Mouse (Mus musculus) heart, adult 9 months (tissue): ENCODE results near the gene Nmnat3.

Source experiments
- DNase-seq, 2 experiments: peaks; one replicate each; pipeline ENCODE4 v3.0.0; 2022; ENCODE audit warnings: low spot score in 2 of 2

The Nmnat3 gene

GRCm38 (mm10) chr9:98311316-98311965 lies 24.2 kb downstream of the Nmnat3 start:
- DNase-seq: no peak

DNA sequence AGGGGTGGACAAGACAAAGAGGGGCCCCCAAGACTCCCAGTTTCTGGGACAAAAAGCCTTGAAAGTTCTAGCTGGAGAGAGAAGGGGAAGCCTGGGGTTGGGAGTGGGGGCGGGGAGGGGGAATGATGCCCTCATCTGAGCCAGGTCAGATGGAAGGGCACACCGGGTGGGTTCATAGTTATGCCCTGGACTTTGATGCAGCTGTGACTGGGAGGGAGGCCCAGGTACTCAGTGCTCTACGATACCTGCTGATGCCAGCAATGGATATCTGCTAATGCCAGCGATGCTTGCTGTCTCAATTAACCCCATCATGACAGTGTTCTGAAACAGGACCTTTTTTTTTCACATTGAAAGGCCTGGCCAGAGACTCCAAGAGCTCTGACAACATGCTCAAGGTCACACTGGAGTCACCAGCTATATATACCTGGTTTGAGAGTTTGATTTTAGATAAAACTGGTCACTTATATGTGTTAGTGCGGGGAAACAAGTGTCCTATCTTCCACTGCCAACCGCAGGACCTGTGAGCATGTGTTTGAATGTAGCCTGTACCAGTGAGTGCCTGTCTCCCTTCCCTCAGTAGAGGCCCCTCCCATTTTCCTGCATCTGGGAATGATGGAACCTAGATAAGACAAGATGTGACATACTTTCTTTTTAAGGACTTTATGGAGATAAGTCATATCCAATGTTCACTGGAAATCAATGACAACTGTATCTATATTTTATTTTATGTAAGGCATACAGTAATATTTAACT lies 25.6 kb downstream of the Nmnat3 start:
- no peak for DNase-seq

- DNase-seq: no peak
These were observed 26.4 kb downstream of the Nmnat3 start for GRCm38 (mm10) chr9:98313587-98313986.

DNA sequence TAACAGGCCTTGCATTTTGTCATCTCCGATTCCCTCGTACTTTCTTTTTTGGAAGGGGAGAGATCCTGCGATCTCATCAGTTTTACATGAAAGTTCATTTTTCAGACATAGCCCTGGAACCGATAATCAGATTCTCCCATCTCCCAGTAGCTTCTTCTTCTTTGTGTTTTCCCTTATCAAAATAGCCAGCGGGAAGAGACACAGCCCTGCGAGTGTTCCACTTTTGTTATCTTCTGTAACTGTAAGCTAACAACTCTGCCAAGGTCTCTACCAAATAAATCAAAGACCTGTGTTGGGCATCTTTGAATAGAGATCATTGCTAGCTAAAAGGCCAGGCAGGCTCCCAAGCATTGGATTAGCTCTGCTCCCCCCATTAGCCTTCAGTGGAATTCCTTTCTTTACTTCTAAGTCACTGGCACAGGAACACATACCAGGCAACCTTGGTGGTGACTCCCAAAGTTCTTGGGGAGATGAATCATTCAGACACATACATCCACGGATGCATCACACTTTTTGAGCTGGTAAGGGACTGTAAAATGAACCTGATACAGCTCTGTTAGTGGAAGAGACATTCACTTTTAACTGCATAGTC lies 26.9 kb downstream of the Nmnat3 start:
- DNase-seq: no peak

- no peak for DNase-seq
These were observed 30.7 kb downstream of the Nmnat3 start for GRCm38 (mm10) chr9:98317897-98318296.

- DNase-seq: no peak
These were observed 31.6 kb downstream of the Nmnat3 start for GRCm38 (mm10) chr9:98318875-98319274.

- no peak for DNase-seq
These were observed 33.5 kb downstream of the Nmnat3 start for GRCm38 (mm10) chr9:98320785-98321184.

DNA sequence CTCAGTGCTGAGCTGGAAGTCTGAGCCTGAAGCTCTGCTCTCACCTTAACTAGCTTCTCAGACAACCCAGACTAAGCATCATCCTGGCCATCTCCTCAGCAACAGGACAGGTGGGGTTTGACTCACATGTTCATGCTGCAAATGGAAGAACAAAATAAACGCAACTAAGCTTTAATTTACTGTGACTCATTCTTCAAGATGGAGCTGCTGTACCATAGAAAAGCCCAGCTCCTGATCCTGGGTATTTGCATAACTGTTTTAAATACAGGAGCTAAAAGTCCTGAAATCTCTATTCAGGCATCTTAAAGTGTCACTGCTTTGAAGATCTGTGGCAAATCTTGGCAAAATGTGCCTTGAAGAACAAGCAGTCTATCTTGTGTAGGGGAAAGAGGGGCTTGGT lies 38.9 kb downstream of the Nmnat3 start:
- DNase-seq: no peak

DNA sequence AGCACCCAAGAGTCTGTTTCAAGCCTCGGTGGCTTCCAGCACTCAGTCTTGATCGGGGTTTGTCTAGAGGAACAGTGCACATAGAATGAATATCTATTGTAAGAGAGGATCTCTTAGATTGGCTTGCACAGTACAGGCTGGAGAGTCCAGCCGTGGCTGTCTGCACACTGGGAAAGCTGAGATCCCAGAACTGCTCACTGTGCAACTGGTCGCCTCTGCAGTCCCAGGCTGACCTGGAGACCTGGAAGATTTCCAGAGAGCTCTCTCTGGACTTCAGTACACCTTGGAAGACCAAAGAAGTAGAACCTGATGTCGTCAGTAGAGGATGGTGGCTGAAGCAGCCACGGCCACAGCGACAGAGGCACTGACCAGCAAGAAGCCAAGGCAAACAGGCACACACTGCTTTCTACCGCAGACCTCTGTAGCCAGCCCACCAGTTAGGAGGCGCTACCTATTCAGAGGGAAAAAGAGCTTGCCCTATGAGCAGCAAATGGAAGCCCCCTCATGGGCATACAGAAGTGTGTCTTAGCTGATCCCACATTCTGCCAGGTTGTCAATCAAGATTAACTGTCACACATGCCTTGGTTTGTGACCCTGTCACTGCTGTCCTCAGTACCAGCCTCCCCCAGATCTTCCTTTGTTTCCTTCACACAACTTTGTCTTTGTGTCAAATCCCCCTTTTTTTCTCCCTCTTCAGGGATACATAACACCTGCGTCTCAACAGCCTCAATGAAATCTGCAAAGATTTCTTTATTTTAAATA lies 41.4 kb downstream of the Nmnat3 start:
- DNase-seq: no peak

DNA sequence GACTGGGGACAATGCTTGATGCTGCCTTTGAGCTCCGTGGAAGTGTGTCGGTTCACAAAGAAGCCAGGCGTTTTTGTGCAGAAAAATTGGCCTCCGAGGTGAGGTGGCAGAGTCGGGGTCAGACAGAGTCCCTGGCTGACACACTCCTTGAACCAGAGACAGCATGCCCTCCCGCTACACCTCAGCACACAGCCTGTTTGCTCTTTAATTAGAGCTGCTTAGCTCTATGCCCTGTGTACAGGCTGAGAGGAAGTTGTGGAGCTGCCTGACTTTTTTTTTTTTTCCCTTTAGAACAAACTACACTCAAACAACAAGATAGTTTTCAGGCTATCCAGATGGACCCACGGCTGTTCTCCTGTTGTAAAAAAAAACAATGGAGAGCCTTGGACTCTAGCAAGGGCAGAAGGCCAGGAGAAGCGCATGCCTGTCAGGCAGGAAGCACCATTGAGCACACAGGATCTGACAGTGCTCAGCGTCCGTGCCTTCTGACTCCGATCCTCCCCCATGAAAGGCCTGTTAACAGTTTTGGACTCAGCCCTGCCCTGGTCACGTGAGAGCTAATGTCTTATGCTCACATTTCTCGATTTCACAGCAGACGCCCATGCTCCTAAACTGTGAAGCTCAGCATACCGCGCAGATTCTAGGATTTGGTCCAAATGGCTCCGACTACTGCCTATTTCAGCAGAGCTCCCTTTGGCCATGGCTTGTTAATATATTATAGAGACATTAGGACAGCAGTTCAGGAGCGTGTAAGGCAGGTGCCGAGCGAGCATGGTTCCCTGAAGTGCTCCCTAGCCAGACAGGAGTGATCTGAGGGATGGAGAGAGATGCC lies 42.3 kb downstream of the Nmnat3 start:
- peak; percentile 35 to 54 for DNase-seq

GRCm38 (mm10) chr9:98333219-98333754 lies 46.1 kb downstream of the Nmnat3 start:
- DNase-seq: no peak

- DNase-seq: peak; percentile 13 to 29
These were observed 50.9 kb downstream of the Nmnat3 start for GRCm38 (mm10) chr9:98337881-98338769.

DNA sequence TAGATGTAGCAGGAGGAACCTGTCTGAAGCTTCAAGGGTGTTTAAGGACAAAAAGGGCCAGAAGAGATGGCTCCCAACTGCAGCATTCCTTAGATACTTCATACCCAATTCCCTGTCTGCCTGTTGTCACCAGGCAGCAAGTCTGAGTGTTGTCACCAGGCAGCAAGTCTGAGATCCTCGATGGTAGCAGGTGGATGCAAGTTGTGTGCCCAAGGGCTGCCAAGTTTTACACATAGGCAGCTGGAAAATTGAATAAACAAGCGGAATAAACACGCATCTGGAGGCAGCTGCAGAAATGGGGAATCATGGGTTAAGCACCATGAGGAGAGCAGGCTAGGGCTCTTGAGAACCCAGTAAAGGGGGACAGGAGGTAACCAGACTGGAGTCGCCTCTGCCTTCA lies 52.7 kb downstream of the Nmnat3 start:
- DNase-seq: no peak

DNA sequence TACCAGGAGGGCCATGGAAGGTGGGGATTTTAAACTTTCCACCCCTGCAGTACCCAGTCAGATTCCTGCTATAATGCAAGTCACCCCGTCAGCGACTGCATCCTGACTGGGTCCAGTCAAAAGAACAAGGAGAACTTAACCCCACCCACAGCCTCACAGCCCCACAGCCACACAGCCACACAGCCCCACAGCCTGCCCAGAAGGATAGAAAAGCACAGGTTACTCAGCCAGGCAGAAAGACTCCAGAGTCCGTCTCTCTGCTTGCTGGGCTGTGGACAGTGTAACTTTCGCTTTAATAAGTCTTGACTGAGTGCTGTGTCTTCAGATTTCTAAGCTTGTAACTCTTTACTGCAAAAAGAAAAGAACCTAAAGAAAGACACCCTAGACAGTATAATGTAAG lies 53.2 kb downstream of the Nmnat3 start:
- no peak for DNase-seq

DNA sequence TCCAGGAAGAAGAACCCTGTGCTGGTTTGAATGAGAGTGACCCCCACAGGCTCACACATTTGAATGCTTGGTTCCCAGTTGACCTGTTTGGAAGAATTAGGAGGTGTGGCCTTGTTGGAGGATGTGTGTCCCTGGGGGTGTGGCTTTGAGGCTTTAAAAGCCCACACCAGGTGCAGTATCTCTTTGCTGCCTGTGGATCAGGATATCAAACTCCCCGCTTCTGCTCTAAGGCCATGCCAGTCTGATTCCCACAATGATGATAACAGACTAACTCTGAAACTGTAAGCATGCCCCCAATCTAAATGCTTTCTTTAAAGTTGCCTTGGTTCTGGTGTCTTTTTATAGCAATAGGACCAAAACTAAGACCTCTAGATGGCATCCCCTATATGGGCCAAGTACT lies 58.6 kb downstream of the Nmnat3 start:
- DNase-seq: no peak

DNA sequence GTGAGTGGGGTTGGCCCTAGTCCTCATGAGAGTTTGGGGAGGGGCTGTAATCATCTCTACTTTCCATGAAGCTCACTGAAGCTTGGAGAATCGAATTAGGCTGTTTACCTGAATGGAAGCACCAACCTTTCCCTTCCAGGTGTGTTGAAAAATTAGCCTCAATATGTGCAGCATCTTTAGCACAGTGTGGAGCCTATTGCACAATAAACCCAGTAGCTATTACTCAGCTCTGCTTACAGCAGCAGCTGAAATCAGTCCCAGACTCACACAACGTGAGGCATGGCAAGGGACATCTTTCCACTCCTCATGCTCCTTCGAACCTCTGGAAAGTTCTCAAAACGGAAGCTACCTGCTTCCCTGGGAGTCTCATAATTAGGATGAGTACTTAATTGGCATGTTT lies 59.0 kb downstream of the Nmnat3 start:
- DNase-seq: no peak

- DNase-seq: no peak
These were observed 59.8 kb downstream of the Nmnat3 start for GRCm38 (mm10) chr9:98347021-98347420.

DNA sequence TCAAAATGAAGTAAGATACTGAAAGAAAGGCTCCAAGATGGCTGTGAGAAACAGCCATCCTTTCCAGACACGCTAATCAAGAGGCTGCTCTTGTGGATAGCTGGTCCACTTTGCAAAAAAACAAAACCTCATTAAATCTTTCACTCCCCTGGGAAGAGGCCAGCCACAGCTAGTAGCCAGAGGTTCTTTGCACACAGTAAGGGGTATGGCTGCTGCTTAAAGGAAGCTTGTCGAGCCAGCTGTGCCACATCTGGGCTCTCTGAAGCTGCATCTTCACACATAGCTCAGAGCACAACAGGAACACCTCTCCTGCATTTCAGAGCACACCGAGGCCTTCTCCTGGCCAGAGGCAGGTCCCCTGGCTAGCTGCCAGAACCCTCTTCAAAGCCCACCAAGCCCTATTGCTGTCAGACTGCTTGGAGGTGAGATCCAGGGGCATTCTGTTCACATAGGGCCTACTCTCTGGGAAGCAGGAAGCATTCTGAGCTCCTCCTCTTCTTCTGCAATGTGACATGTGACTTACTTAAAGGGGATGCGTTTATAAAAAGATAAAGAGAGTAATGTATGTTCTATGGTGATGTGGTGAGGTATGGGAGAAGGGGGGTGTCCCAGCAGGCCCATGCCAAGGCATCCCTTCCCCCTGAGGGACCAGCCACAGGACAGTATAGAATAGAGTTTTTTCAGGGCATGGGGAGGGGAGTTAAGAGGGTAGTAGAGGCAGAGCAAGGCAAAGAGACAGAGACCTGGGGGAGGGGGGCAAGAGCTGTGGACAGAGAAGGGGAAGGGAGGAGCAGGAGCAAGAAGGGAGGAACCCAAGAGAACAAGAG lies 63.3 kb downstream of the Nmnat3 start:
- no peak for DNase-seq

DNA sequence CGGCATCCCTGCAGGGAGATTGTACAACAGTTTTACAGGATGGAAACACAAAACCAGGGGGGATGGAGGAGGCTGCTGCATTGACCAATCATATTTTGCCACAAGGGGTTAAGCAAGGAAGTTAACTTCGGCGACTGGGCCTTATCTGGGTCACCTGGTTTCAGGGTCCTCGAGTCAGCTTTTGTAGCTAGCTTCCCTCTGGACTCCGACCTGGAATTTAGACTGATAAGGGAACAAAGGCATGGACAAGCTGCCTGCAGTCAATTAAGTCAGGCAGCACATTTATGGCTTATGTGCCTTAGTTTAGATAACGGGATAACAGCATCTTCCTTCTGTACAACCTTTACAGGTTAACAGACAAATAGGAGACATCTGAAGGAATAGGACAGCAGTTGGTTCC lies 65.1 kb downstream of the Nmnat3 start:
- no peak for DNase-seq
